Mouse (Mus musculus) embryonic fibroblast, embryonic 13.5 days (primary cell): ENCODE data around the gene Gpr4. TPM values are rescaled to one million over a fixed set of nuclear protein-coding genes. Genes with fewer than 3 reads are reported as not detected.
A peak's percentile ranks its signal among the peaks of the same experiment; 100 is the strongest.

Experiments
- H3K27ac ChIP-seq: 2 replicates; pipeline ENCODE4 v1.5.1; 2012; ENCODE audit warnings: low read length, control low read depth, inconsistent platforms; ENCODE audit not compliant: insufficient read depth
- H3K4me1 ChIP-seq: 2 replicates; pipeline ENCODE4 v1.6.1; 2011; ENCODE audit warnings: low read length; ENCODE audit not compliant: control insufficient read depth, insufficient read depth
- H3K4me3 ChIP-seq: 2 replicates; pipeline ENCODE4 v1.5.1; 2011; ENCODE audit warnings: mild to moderate bottlenecking, control low read depth, low read length; ENCODE audit not compliant: insufficient read depth
- CTCF ChIP-seq: IDR thresholded peaks from 2 replicates; pipeline ENCODE4 v1.5.1; 2011; ENCODE audit warnings: mild to moderate bottlenecking, control low read depth, low read length, moderate library complexity, borderline replicate concordance; ENCODE audit not compliant: insufficient read depth
- POLR2A ChIP-seq: IDR thresholded peaks from 2 replicates; pipeline ENCODE4 v1.6.1; 2011; ENCODE audit warnings: low read depth, mild to moderate bottlenecking, control low read depth, low read length, moderate library complexity
- polyA plus RNA-seq: library from polyadenylated mRNA; stranded (reverse); fragments of >200 nt; gene quantifications from 2 replicates; pipeline ENCODE4 v1.2.4, GENCODE M21; 2011; ENCODE audit warnings: low read depth; ENCODE audit not compliant: missing spikeins, insufficient read length

Gpr4 gene
- polyA plus RNA-seq, 1 experiment = 0.18 TPM

- H3K4me1 ChIP-seq = no peaks in the 10 kb centered on the region
- no peak overlapping the region for H3K4me3 ChIP-seq
- TF ChIP-seq CTCF = no peak
- TF ChIP-seq POLR2A = no peak
- H3K27ac ChIP-seq = no peak overlapping the region
Observed at GRCm38 (mm10) chr7:19236411-19236810, 24.1 kb downstream of the Gpr4 start.

- Histone ChIP-seq H3K4me1 (no peaks in the 10 kb centered on the region), H3K4me3 (no peak overlapping the region), H3K27ac (no peak overlapping the region)
- TF ChIP-seq CTCF = no peak
Observed at GRCm38 (mm10) chr7:19238344-19238743, 26.0 kb downstream of the Gpr4 start.

GRCm38 (mm10) chr7:19239423-19239822 lies 27.1 kb downstream of the Gpr4 start:
- H3K4me1 ChIP-seq = no peaks in the 10 kb centered on the region
- peak; percentile 82 for TF ChIP-seq CTCF
- no peak for TF ChIP-seq POLR2A
- no peak overlapping the region for H3K27ac ChIP-seq
- H3K4me3 ChIP-seq = no peak overlapping the region

GRCm38 (mm10) chr7:19239986-19240385 lies 27.6 kb downstream of the Gpr4 start:
- no peaks in the 10 kb centered on the region for H3K4me1 ChIP-seq
- no peak overlapping the region for H3K27ac ChIP-seq
- H3K4me3 ChIP-seq = no peak overlapping the region
- TF ChIP-seq POLR2A = no peak
- TF ChIP-seq CTCF = no peak

GRCm38 (mm10) chr7:19240905-19241463 lies 28.6 kb downstream of the Gpr4 start:
- H3K27ac ChIP-seq = no peak overlapping the region
- TF ChIP-seq CTCF = no peak
- H3K4me1 ChIP-seq = no peaks in the 10 kb centered on the region
- no peak overlapping the region for H3K4me3 ChIP-seq

- Histone ChIP-seq H3K27ac (no peak overlapping the region), H3K4me1 (no peaks in the 10 kb centered on the region), H3K4me3 (no peak overlapping the region)
- no peak for TF ChIP-seq CTCF
- no peak for TF ChIP-seq POLR2A
Observed at GRCm38 (mm10) chr7:19242005-19242404, 29.7 kb downstream of the Gpr4 start.

- Histone ChIP-seq H3K27ac (no peak overlapping the region), H3K4me1 (no peaks in the 10 kb centered on the region), H3K4me3 (no peak overlapping the region)
- TF ChIP-seq POLR2A (no peak), CTCF (no peak)
Observed at GRCm38 (mm10) chr7:19243858-19244257, 31.5 kb downstream of the Gpr4 start.

- H3K4me1 ChIP-seq = no peaks in the 10 kb centered on the region
- no peak overlapping the region for H3K27ac ChIP-seq
- H3K4me3 ChIP-seq = no peak overlapping the region
- no peak for TF ChIP-seq POLR2A
Observed at GRCm38 (mm10) chr7:19245083-19245482, 32.7 kb downstream of the Gpr4 start.

- H3K4me3 ChIP-seq = no peak overlapping the region
- no peak for TF ChIP-seq CTCF
- TF ChIP-seq POLR2A = no peak
- no peak overlapping the region for H3K27ac ChIP-seq
- H3K4me1 ChIP-seq = no peaks in the 10 kb centered on the region
Observed at GRCm38 (mm10) chr7:19246855-19247254, 34.5 kb downstream of the Gpr4 start.

- Histone ChIP-seq H3K27ac (no peak overlapping the region), H3K4me1 (no peaks in the 10 kb centered on the region), H3K4me3 (no peak overlapping the region)
- TF ChIP-seq POLR2A = no peak
- TF ChIP-seq CTCF = no peak
Observed at GRCm38 (mm10) chr7:19247511-19247910, 35.2 kb downstream of the Gpr4 start.

- no peak for TF ChIP-seq CTCF
- no peak for TF ChIP-seq POLR2A
- H3K4me1 ChIP-seq = no peaks in the 10 kb centered on the region
- H3K27ac ChIP-seq = no peak overlapping the region
- H3K4me3 ChIP-seq = no peak overlapping the region
Observed at GRCm38 (mm10) chr7:19252078-19252477, 39.7 kb downstream of the Gpr4 start.
